2 mouse cellular contexts compared by ENCODE assay signal in genomic region chr6:99976144-99976543, GRCm38 (mm10).
A peak's percentile ranks its signal among the peaks of the same experiment; 100 is the strongest.
TF ChIP-seq lines count a peak whose summit lies in the region.

No protein-coding gene starts in this region.

TF ChIP-seq in MEL, 35 proteins besides CTCF, POLR2A, EP300 and RAD21 (continued from another document):
- no peak for TF ChIP-seq USF1 (IDR thresholded peaks at IDR 0.05; ENCODE audit: low read depth, low read length)
- no peak for TF ChIP-seq ZC3H11A (IDR thresholded peaks at IDR 0.05; ENCODE audit: low read depth, low read length)
- no peak for TF ChIP-seq GABPA (IDR thresholded peaks at IDR 0.05; ENCODE audit: low read depth, low read length)
- TF ChIP-seq CHD2 (IDR thresholded peaks at IDR 0.05; ENCODE audit: low read length), result no peak
- no peak for TF ChIP-seq KAT2A (conservative IDR thresholded peaks at IDR 0.05; ENCODE audit: low read depth, low read length)
- 0 out of 2 replicates have a peak, but pooled peaks have one; percentile 16 for TF ChIP-seq MAX (IDR thresholded peaks at IDR 0.05; ENCODE audit: low read length)
TF ChIP-seq in MEL: peak in this region for 1.

TF ChIP-seq in myocyte, 11 proteins besides CTCF, POLR2A, EP300 and RAD21 (continued from another document):
- TF ChIP-seq E2F4 (IDR thresholded peaks at IDR 0.05; ENCODE audit: insufficient read depth), result no peak
- no peak for TF ChIP-seq REST (IDR thresholded peaks at IDR 0.05; ENCODE audit: insufficient read depth, insufficient read length)
- peak; percentile 29 for TF ChIP-seq USF1 (IDR thresholded peaks at IDR 0.05; ENCODE audit: low read depth)
TF ChIP-seq in myocyte: peak in this region for 1.
